Mouse (Mus musculus) ES-Bruce4 (cell line): ENCODE results near the gene Stub1.

Experiments
- CTCF ChIP-seq: IDR thresholded peaks from one replicate; pipeline ENCODE4 v1.8.1; 2011; ENCODE audit warnings: low read depth, low read length
- EP300 ChIP-seq: IDR thresholded peaks from 2 replicates; pipeline ENCODE4 v1.6.1; 2011; ENCODE audit warnings: low read depth, low read length; ENCODE audit not compliant: insufficient read depth
- POLR2A ChIP-seq: IDR thresholded peaks from one replicate; pipeline ENCODE4 v1.8.1; 2011; ENCODE audit warnings: low read length; ENCODE audit not compliant: insufficient read depth

- TF ChIP-seq POLR2A: no peak
- no peak for TF ChIP-seq CTCF
- no peak for TF ChIP-seq EP300
Observed at GRCm38 (mm10) chr17:25783861-25784574, 49.2 kb downstream of the Stub1 start.
